Mouse (Mus musculus) hindbrain, embryonic 12.5 days (tissue): ENCODE measurements at regions not wholly inside any gene's neighbourhood (a gene's known extent, or its start where the extent isn't known, plus 50 kb on each side); places are given as distances from the start of the nearest gene placed in this dataset.

Experiments
- ATAC-seq: fragments of 200-750 bp; cut with Nextera tagmentation; 2 replicates; pipeline ENCODE4 v1.8.0; 2017; ENCODE audit warnings: moderate TSS enrichment; ENCODE audit not compliant: low FRiP score
- H3K27ac ChIP-seq: fragments of 300-500 bp; sonication (generic); 2 replicates; pipeline ENCODE4 v1.5.1; 2016; ENCODE audit warnings: mild to moderate bottlenecking
- H3K27me3 ChIP-seq: fragments of 300-500 bp; sonication (generic); 2 replicates; pipeline ENCODE4 v1.6.1; 2016; ENCODE audit warnings: mild to moderate bottlenecking
- H3K36me3 ChIP-seq: fragments of 300-500 bp; sonication (generic); 2 replicates; pipeline ENCODE4 v1.6.1; 2016; ENCODE audit warnings: mild to moderate bottlenecking
- H3K4me1 ChIP-seq: fragments of 300-500 bp; sonication (generic); 2 replicates; pipeline ENCODE4 v1.6.1; 2016
- H3K4me2 ChIP-seq: fragments of 300-500 bp; sonication (generic); replicated peaks from 2 replicates; pipeline ENCODE4 v1.6.1; 2016; ENCODE audit warnings: mild to moderate bottlenecking
- H3K4me3 ChIP-seq: fragments of 300-500 bp; sonication (generic); 2 replicates; pipeline ENCODE4 v1.5.1; 2016; ENCODE audit warnings: mild to moderate bottlenecking
- H3K9ac ChIP-seq: fragments of 300-500 bp; sonication (generic); 2 replicates; pipeline ENCODE4 v1.6.1; 2016; ENCODE audit warnings: mild to moderate bottlenecking, moderate library complexity
- H3K9me3 ChIP-seq: fragments of 300-500 bp; sonication (generic); replicated peaks from 2 replicates; pipeline ENCODE4 v1.6.1; 2016; ENCODE audit warnings: mild to moderate bottlenecking
- WGBS: fragments of 180-500 bp; shearing (Covaris S2); methylation state at CpG from one replicate; pipeline ENCODE4 v1.1.7; 2016; 5-methylcytosine and 5-hydroxymethylcytosine counted together

- Histone ChIP-seq H3K27me3 (no peaks in the 10 kb centered on the region), H3K4me2 (no peak overlapping the region), H3K36me3 (no peaks in the 10 kb centered on the region), H3K9ac (no peak overlapping the region), H3K4me3 (no peak overlapping the region), H3K27ac (no peak overlapping the region), H3K9me3 (no peaks in the 10 kb centered on the region), H3K4me1 (peaks cover 4% of the 10 kb centered on the region)
- no peak for ATAC-seq
- 74% methylated on average over 6 of the region's 6 CpGs for WGBS
These were observed 474.5 kb upstream of the Rgma start for GRCm38 (mm10) chr7:72900816-72901215.

- Histone ChIP-seq H3K4me1 (peaks cover 9% of the 10 kb centered on the region), H3K27ac (no peak overlapping the region), H3K9me3 (no peaks in the 10 kb centered on the region), H3K9ac (no peak overlapping the region), H3K4me2 (no peak overlapping the region), H3K36me3 (no peaks in the 10 kb centered on the region), H3K27me3 (no peaks in the 10 kb centered on the region), H3K4me3 (no peak overlapping the region)
- no peak for ATAC-seq
- WGBS: 51% methylated on average over 2 of the region's 2 CpGs
These were observed 469.4 kb upstream of the Rgma start for GRCm38 (mm10) chr7:72905891-72906290.

- H3K27me3 ChIP-seq: no peaks in the 10 kb centered on the region
- H3K9me3 ChIP-seq: no peaks in the 10 kb centered on the region
- H3K36me3 ChIP-seq: no peaks in the 10 kb centered on the region
- H3K4me2 ChIP-seq: no peak overlapping the region
- ATAC-seq: 0 out of 2 replicates have a peak, but pooled peaks have one; percentile 8
- 60% methylated on average over 4 of the region's 4 CpGs for WGBS
- no peak overlapping the region for H3K9ac ChIP-seq
- H3K27ac ChIP-seq: no peak overlapping the region
- H3K4me1 ChIP-seq: peaks cover 9% of the 10 kb centered on the region
- no peak overlapping the region for H3K4me3 ChIP-seq
These were observed 468.8 kb upstream of the Rgma start for GRCm38 (mm10) chr7:72906536-72906935.

- Histone ChIP-seq H3K36me3 (no peaks in the 10 kb centered on the region), H3K4me3 (no peak overlapping the region), H3K9ac (no peak overlapping the region), H3K4me1 (no peaks in the 10 kb centered on the region; the same call in 1 of the 2 replicates), H3K4me2 (no peak overlapping the region), H3K27ac (no peak overlapping the region), H3K9me3 (no peaks in the 10 kb centered on the region), H3K27me3 (no peaks in the 10 kb centered on the region)
- no peak for ATAC-seq
- WGBS: 64% methylated on average over 20 of the region's 20 CpGs
These were observed 448.4 kb upstream of the Rgma start for GRCm38 (mm10) chr7:72926772-72927380.

- no peaks in the 10 kb centered on the region for H3K9me3 ChIP-seq
- no peak for ATAC-seq
- WGBS: 90% methylated on average over 2 of the region's 2 CpGs
These were observed 436.5 kb upstream of the Rgma start for GRCm38 (mm10) chr7:72938842-72939241.

GRCm38 (mm10) chr7:72947531-72947930 lies 427.8 kb upstream of the Rgma start:
- no peak for ATAC-seq
- peaks cover 12% of the 10 kb centered on the region for H3K4me1 ChIP-seq
- no peaks in the 10 kb centered on the region for H3K36me3 ChIP-seq
- H3K4me2 ChIP-seq: no peak overlapping the region
- H3K9me3 ChIP-seq: no peaks in the 10 kb centered on the region
- 89% methylated on average over 1 of the region's 1 CpGs for WGBS
- no peak overlapping the region for H3K9ac ChIP-seq
- H3K27ac ChIP-seq: no peak overlapping the region
- no peaks in the 10 kb centered on the region for H3K27me3 ChIP-seq
- H3K4me3 ChIP-seq: no peak overlapping the region

More at GRCm38 (mm10) chr7:72938842-72939241, 436.5 kb upstream of the Rgma start:
- Histone ChIP-seq H3K27ac (no peak overlapping the region), H3K27me3 (no peaks in the 10 kb centered on the region; the same call in 1 of the 2 replicates), H3K9ac (no peak overlapping the region), H3K4me2 (no peak overlapping the region), H3K4me3 (no peak overlapping the region), H3K36me3 (no peaks in the 10 kb centered on the region), H3K4me1 (no peaks in the 10 kb centered on the region)

GRCm38 (mm10) chr7:72948026-72948425 lies 427.3 kb upstream of the Rgma start:
- Histone ChIP-seq H3K4me1 (peaks cover 12% of the 10 kb centered on the region), H3K9ac (no peak overlapping the region), H3K4me3 (no peak overlapping the region), H3K27ac (no peak overlapping the region), H3K9me3 (no peaks in the 10 kb centered on the region), H3K27me3 (no peaks in the 10 kb centered on the region), H3K4me2 (no peak overlapping the region), H3K36me3 (no peaks in the 10 kb centered on the region)
- 44% methylated on average over 5 of the region's 5 CpGs for WGBS
- no peak for ATAC-seq

- Histone ChIP-seq H3K27ac (no peak overlapping the region), H3K9me3 (no peaks in the 10 kb centered on the region), H3K4me1 (peaks cover 12% of the 10 kb centered on the region), H3K36me3 (no peaks in the 10 kb centered on the region), H3K4me3 (no peak overlapping the region), H3K27me3 (no peaks in the 10 kb centered on the region), H3K4me2 (no peak overlapping the region), H3K9ac (no peak overlapping the region)
- WGBS: 38% methylated on average over 3 of the region's 3 CpGs
- no peak for ATAC-seq
These were observed 426.6 kb upstream of the Rgma start for GRCm38 (mm10) chr7:72948666-72949065.

GRCm38 (mm10) chr7:72949886-72950285 lies 425.4 kb upstream of the Rgma start:
- peaks cover 12% of the 10 kb centered on the region for H3K4me1 ChIP-seq
- H3K36me3 ChIP-seq: no peaks in the 10 kb centered on the region
- ATAC-seq: no peak
- no peaks in the 10 kb centered on the region for H3K9me3 ChIP-seq
- H3K4me2 ChIP-seq: no peak overlapping the region
- H3K27ac ChIP-seq: no peak overlapping the region
- no peaks in the 10 kb centered on the region for H3K27me3 ChIP-seq
- no peak overlapping the region for H3K9ac ChIP-seq
- 71% methylated on average over 7 of the region's 7 CpGs for WGBS
- no peak overlapping the region for H3K4me3 ChIP-seq

- peaks cover 9% of the 10 kb centered on the region for H3K4me1 ChIP-seq
- no peak overlapping the region for H3K4me2 ChIP-seq
- H3K9me3 ChIP-seq: no peaks in the 10 kb centered on the region
- H3K27ac ChIP-seq: no peak overlapping the region
- no peak overlapping the region for H3K4me3 ChIP-seq
- WGBS: 63% methylated on average over 4 of the region's 4 CpGs
- no peak for ATAC-seq
- no peak overlapping the region for H3K9ac ChIP-seq
- H3K36me3 ChIP-seq: no peaks in the 10 kb centered on the region
- H3K27me3 ChIP-seq: no peaks in the 10 kb centered on the region
These were observed 417.6 kb upstream of the Rgma start for GRCm38 (mm10) chr7:72957674-72958073.

GRCm38 (mm10) chr7:72961321-72961720 lies 414.0 kb upstream of the Rgma start:
- 67% methylated on average over 4 of the region's 4 CpGs for whole genome bisulfite sequencing
- H3K4me2 ChIP-seq: no peak overlapping the region

GRCm38 (mm10) chr7:72962815-72963214 lies 412.5 kb upstream of the Rgma start:
- Histone ChIP-seq H3K9me3 (no peaks in the 10 kb centered on the region), H3K4me3 (no peak overlapping the region), H3K27me3 (no peaks in the 10 kb centered on the region), H3K4me1 (peaks cover 9% of the 10 kb centered on the region), H3K27ac (no peak overlapping the region), H3K9ac (no peak overlapping the region), H3K36me3 (no peaks in the 10 kb centered on the region), H3K4me2 (no peak overlapping the region)
- ATAC-seq: peak; percentile 77
- 34% methylated on average over 3 of the region's 3 CpGs for WGBS

More at GRCm38 (mm10) chr7:72961321-72961720, 414.0 kb upstream of the Rgma start:
- H3K9ac ChIP-seq: no peak overlapping the region
- H3K27ac ChIP-seq: no peak overlapping the region
- peaks cover 9% of the 10 kb centered on the region for H3K4me1 ChIP-seq
- H3K36me3 ChIP-seq: no peaks in the 10 kb centered on the region
- no peak for ATAC-seq
- H3K9me3 ChIP-seq: no peaks in the 10 kb centered on the region
- H3K4me3 ChIP-seq: no peak overlapping the region
- H3K27me3 ChIP-seq: no peaks in the 10 kb centered on the region

- Histone ChIP-seq H3K4me3 (no peak overlapping the region), H3K36me3 (no peaks in the 10 kb centered on the region), H3K27ac (no peak overlapping the region), H3K9me3 (no peaks in the 10 kb centered on the region), H3K4me2 (no peak overlapping the region), H3K4me1 (peaks cover 9% of the 10 kb centered on the region), H3K27me3 (no peaks in the 10 kb centered on the region), H3K9ac (no peak overlapping the region)
- ATAC-seq: no peak
- 81% methylated on average over 3 of the region's 3 CpGs for WGBS
These were observed 411.4 kb upstream of the Rgma start for GRCm38 (mm10) chr7:72963908-72964307.
